Mouse (Mus musculus) spleen, embryonic (tissue): ENCODE measurements around the gene Tollip.

ENCODE experiments used
- CTCF ChIA-PET: fragments of 350-600 bp; sonication (Branson Sonifier 250); formaldehyde crosslinking; loops from one replicate; lab custom pipeline; 2022; lab: Charles Lee

Tollip gene

DNA sequence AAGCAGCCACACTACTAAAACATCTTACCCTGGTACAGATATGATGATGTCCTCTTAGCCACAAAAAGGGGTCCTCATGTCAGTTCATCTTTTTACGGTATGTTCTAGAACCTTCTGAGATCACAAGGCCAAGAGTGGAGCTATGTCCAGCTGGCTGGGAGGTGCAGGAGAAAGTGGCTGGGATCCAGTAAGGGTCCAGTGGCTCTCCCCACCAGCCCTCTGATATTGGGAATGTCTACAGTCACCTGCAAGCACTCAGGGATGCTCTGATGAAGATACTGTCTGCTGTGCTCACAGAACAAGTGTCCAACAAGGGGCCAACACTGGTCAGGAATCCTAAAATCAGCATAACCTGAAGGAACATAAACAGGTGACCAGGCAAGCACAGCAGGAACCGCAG lies at the start of gene Tollip:
Gene Tollip (minus strand): TSS at position 101 of the 400 bp plus-strand sequence.
- CTCF ChIA-PET: no interaction called here

GRCm38 (mm10) chr7:141966281-141966680 lies 48.0 kb upstream of the Tollip start:
- CTCF ChIA-PET: no interaction called here

- CTCF ChIA-PET: no interaction called here
Observed at GRCm38 (mm10) chr7:141962521-141962920, 44.2 kb upstream of the Tollip start.

GRCm38 (mm10) chr7:141961491-141961890 lies 43.2 kb upstream of the Tollip start:
- CTCF ChIA-PET: no interaction called here

DNA sequence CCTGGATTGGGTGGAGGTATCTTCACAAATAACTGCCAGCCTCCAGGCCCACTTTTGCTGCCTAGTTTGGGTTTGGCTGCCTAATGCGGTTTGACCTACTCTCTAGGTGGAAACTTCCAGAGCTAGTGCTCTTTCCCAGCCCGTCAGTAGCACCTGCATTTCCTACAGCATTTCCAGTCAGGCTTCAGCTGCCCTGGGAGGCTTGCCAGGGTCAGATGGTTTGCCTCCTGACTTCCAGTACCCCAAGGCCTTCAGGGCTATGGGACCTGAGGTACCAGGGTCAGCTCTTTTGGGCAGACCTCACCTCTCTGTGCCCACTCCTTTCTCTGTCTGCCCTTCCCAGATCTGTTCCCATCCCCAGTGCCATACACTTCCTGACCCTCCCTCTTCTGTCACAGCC lies 42.6 kb upstream of the Tollip start:
- CTCF ChIA-PET: no interaction called here

DNA sequence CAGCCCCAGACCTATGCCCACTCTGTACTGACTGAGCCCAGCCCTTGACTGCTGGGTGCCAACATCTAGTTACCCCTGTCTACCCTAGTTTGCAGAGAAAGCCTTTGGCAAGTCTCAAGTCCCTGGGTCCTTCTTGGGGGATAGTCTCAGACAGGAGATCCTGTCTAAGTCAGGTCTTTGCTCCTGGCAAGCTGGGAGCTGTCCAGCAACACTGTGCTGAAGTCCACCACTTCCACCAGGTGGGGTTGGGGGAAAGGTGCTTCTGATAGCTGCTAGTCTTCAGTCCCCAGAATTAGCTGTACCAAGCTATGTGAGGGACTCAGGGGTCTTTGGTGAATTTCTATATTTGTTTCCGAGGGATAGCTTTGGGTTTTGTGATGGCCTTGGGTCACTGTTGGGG lies 40.8 kb upstream of the Tollip start:
- CTCF ChIA-PET: no interaction called here

DNA sequence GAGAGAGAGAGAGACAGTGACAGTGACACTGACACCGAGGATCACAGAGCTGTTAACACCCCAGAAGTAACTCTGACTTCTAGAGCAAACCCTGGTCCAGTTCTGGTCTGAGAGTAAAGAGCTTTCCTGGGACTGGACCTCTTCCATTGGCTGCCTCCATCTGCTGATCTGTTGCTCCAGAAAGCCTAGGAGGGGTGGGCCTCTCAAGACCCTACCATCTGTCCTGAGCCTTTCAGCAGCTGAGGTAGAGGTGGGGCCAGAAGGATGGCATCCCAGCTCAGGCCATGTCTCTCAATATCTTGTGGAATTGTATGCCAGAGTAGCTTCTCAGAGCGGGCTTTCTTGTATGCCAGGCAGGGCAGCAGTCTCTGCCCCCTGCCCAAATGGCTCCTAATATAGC lies 39.9 kb upstream of the Tollip start:
- CTCF ChIA-PET: no interaction called here

DNA sequence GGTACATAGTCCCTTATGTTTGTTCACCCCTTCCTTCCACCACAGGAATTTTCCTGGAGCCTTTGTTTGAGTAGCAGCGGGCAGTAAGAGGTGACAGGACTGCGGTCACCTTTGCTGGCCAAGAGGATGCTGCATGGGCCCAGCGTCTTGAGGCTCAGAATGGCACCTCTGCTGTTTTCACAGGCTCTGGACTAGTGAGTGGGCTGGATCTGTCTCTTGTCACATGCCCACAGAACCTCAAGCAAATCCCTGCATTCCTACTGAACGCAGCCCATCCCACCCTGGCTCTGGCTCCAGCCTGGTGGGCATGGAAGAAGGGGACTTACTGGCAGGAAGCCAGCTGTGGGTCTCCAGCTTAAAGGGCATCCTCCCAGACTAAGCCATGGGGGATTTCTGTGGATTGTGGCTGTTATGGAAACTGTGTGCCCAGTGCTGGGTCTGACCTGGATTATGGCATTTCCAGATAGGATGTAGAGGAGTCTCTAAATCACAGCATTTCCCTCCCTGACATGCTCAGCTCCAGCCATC lies 39.3 kb upstream of the Tollip start:
- CTCF ChIA-PET: no interaction called here

DNA sequence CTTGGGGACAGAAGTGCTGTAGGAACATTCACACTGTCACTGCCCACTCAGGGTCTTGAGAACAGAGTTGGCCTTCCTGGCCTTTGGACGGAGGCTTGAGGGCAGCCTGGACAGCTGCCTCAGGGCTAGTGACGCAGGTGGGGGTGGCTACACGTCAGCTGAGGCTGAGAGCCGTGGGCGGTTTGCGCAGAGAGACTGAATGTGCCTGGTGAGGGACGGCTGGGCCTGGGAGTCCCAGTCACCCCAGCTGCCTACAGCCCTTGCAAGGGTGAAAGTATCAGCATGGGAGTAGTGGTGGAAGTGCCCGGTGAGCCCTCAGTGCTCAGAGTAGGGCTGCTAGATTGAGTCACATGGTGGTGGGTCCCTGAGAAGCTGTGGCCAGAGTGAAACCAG lies 37.9 kb upstream of the Tollip start:
- CTCF ChIA-PET: no interaction called here

- CTCF ChIA-PET: no interaction called here
Observed at GRCm38 (mm10) chr7:141955565-141956173, 37.4 kb upstream of the Tollip start.

- CTCF ChIA-PET: no interaction called here
Observed at GRCm38 (mm10) chr7:141953616-141954015, 35.3 kb upstream of the Tollip start.

DNA sequence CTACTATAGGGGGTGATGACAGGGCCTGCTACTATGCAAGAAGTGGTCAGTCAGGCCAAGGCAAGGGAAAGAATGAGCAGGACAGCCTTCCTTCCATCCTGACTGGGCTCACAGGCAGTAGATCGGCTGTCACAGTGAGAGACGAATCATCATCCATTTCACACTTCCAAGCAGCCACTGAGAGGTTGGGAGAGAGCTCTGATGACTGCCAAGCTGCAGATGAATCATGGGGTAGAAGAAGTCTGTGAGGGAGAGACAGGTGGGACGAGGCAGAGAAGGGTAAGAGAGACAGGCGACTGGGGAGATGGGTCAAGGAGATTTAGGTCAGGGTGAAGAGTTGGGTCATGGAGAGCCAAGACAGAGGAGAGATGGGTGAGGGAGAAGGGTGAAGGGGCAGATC lies 34.6 kb upstream of the Tollip start:
- CTCF ChIA-PET: no interaction called here

DNA sequence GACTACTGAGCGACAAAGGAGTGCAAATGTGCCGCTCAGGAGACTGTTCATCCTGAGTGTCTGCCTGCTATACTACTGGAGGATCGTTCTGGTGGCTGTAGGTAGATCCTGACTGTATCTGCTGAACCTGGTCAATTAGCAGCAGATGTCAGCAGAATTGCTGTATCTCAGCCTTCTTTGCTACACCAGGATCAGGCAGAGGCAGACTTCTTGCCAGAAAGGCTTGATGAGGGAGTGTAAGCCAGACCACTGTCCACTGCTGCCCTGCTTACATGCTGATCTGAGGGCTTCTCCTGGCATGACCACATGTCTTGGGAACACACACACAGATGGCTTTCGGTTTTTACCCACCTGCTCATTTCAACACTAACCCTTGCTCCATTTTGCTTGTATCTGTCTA lies 33.5 kb upstream of the Tollip start:
- CTCF ChIA-PET: no interaction called here

- CTCF ChIA-PET: no interaction called here
Observed at GRCm38 (mm10) chr7:141950104-141951013, 32.1 kb upstream of the Tollip start.

DNA sequence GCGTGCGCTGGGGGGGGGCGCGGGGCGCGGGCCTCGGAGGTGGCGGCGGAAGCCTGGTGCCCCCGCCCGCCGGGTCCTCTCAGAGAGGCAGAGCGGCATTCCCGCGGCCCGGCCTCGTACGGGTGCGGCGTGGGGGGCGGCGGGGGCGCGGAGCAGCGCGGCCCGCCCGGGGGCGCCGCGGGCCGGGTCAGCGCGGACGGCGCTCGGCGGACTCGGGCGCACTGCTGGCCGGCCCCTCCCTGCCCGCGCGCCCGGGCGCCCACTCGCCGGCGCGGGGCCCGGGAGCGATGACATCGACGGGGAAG lies 31.4 kb upstream of the Tollip start:
- CTCF ChIA-PET: no interaction called here

- CTCF ChIA-PET: no interaction called here
Observed at GRCm38 (mm10) chr7:141948906-141949798, 30.8 kb upstream of the Tollip start, which contains the start of gene Brsk2. Brsk2 (plus strand) TSS chr7:141949751.

DNA sequence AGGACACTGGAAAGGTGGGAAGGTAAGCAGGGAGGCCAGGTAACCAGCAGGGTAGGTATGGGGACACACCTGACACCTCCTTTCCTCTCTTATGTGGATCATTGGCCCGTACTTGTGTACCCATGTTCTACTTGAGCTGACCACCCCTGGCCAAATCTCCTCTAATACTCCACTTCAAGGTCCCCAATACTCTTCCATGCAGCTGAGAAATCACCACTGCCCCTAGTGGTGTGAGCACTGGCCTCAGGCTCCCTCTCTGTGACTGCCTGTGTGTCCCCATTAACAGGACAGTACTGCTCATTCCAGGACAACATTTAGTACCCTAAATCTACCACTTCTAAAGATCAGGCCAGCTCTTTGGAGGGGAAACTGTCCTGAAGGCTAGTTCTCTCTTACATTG lies 29.7 kb upstream of the Tollip start:
- CTCF ChIA-PET: no interaction called here

GRCm38 (mm10) chr7:141947512-141947911 lies 29.2 kb upstream of the Tollip start:
- CTCF ChIA-PET: no interaction called here

- CTCF ChIA-PET: no interaction called here
Observed at GRCm38 (mm10) chr7:141945927-141946326, 27.6 kb upstream of the Tollip start.

- CTCF ChIA-PET: no interaction called here
Observed at GRCm38 (mm10) chr7:141943444-141943843, 25.1 kb upstream of the Tollip start.

- CTCF ChIA-PET: interaction anchor here (0.6 kb wide), 1 partner anchor 12 kb away, joined by 8 read pairs; no protein-coding TSS in a partner anchor
Observed at GRCm38 (mm10) chr7:141934951-141935350, 16.6 kb upstream of the Tollip start.
